Mouse (Mus musculus) megakaryocyte, embryonic 14.5 days (primary cell): ENCODE data around the gene Mapkapk2. TPM values are rescaled to one million over a fixed set of nuclear protein-coding genes. Genes with fewer than 3 reads are reported as not detected.

ENCODE experiments used
- H3K27me3 ChIP-seq: replicated peaks from 2 replicates; pipeline ENCODE3; 2012; ENCODE audit warnings: inconsistent platforms
- H3K36me3 ChIP-seq: replicated peaks from 2 replicates; pipeline ENCODE3; 2012; ENCODE audit warnings: low read length, inconsistent platforms, mixed read lengths
- H3K4me1 ChIP-seq: 2 replicates; pipeline ENCODE4 v1.6.1; 2012; ENCODE audit warnings: inconsistent platforms
- H3K4me3 ChIP-seq: replicated peaks from 2 replicates; pipeline ENCODE3; 2012; ENCODE audit warnings: moderate library complexity, mild to moderate bottlenecking, inconsistent platforms
- H3K9me3 ChIP-seq: 2 replicates; pipeline ENCODE4 v1.6.1; 2012; ENCODE audit warnings: inconsistent platforms
- FLI1 ChIP-seq: IDR thresholded peaks from 2 replicates; pipeline ENCODE4 v1.6.1; 2012; ENCODE audit warnings: low read length, inconsistent platforms, mixed read lengths
- GATA1 ChIP-seq: IDR thresholded peaks from 3 replicates; pipeline ENCODE4 v1.6.1; 2012; ENCODE audit warnings: mixed read lengths, low read length, inconsistent platforms, borderline replicate concordance
- polyA plus RNA-seq: library from polyadenylated mRNA; stranded (reverse); fragments of >175 nt; gene quantifications from 2 replicates; pipeline ENCODE4 v1.2.3, GENCODE M21; 2012; ENCODE audit warnings: low replicate concordance; ENCODE audit not compliant: insufficient read depth

The Mapkapk2 gene
- polyA plus RNA-seq, 1 experiment: 178 TPM

DNA sequence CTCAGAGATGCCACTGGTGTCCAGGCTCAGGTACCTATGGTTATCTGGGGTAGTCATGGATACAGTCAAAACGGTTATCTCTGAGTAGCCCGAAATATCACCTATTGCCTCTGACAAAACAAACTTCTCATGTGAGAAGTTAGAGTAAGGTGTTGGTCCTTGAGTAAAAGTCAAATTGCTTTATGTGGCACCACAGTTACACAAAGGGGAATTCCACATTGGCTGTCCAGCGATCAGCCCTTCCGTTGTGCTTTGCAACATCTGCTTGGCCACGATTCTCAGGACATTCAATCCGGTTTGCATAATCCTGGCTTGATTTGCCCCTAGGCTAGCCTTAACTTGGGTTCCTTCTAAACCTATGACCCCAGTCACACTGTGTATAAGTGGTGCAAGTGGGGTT lies 82.3 kb downstream of the Mapkapk2 start:
- TF ChIP-seq FLI1 (no peak), GATA1 (no peak)
- Histone ChIP-seq H3K9me3 (no peaks in the 10 kb centered on the region), H3K4me3 (no peak overlapping the region), H3K4me1 (peaks cover 49% of the 10 kb centered on the region), H3K27me3 (peaks cover 2% of the 10 kb centered on the region), H3K36me3 (no peaks in the 10 kb centered on the region)

DNA sequence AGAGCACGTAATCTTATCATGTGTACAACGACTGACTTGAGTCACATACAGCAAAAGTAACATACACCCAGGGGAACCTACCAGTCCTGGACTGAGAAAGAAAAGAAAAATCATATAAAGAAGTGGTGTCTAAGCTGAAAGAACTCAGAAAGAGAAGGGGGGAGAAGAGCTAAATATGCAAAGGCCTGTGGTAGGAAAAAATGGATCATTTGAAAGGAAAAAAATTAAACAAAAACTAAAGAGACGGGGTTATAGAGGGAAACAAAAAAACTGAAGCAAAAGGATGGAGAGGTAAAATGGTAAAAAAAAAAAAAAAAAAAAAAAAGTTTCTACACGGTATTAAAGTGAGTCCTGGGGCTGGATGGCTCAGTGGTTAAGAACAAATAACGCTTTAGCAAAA lies 83.7 kb downstream of the Mapkapk2 start:
- no peaks in the 10 kb centered on the region for H3K36me3 ChIP-seq
- no peak overlapping the region for H3K4me3 ChIP-seq
- TF ChIP-seq GATA1 (no peak), FLI1 (no peak)
- H3K27me3 ChIP-seq: no peaks in the 10 kb centered on the region
- no peaks in the 10 kb centered on the region for H3K9me3 ChIP-seq
- peaks cover 45% of the 10 kb centered on the region for H3K4me1 ChIP-seq

DNA sequence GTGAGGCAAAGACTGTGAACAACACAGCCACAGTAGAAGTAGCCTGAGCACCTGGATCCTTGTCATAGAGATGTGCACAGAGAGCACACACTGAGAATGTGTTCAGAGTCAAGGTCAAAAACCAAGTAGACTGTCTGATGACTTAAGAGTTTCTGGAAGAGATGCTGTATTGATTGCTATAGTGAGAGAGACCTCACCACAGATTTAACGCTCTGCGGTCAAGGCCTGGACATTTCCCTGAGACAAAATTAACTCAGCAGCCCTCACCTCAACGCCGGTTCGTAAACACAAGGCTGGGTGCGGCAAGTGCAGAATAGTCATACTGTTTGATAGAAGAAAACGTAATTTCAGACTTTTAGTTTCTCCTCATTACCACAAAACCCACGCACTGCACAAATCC lies 85.1 kb downstream of the Mapkapk2 start:
- H3K9me3 ChIP-seq: no peaks in the 10 kb centered on the region
- H3K4me1 ChIP-seq: peaks cover 44% of the 10 kb centered on the region
- H3K4me3 ChIP-seq: no peak overlapping the region
- H3K36me3 ChIP-seq: no peaks in the 10 kb centered on the region
- TF ChIP-seq GATA1: no peak
- TF ChIP-seq FLI1: no peak
- no peaks in the 10 kb centered on the region for H3K27me3 ChIP-seq

DNA sequence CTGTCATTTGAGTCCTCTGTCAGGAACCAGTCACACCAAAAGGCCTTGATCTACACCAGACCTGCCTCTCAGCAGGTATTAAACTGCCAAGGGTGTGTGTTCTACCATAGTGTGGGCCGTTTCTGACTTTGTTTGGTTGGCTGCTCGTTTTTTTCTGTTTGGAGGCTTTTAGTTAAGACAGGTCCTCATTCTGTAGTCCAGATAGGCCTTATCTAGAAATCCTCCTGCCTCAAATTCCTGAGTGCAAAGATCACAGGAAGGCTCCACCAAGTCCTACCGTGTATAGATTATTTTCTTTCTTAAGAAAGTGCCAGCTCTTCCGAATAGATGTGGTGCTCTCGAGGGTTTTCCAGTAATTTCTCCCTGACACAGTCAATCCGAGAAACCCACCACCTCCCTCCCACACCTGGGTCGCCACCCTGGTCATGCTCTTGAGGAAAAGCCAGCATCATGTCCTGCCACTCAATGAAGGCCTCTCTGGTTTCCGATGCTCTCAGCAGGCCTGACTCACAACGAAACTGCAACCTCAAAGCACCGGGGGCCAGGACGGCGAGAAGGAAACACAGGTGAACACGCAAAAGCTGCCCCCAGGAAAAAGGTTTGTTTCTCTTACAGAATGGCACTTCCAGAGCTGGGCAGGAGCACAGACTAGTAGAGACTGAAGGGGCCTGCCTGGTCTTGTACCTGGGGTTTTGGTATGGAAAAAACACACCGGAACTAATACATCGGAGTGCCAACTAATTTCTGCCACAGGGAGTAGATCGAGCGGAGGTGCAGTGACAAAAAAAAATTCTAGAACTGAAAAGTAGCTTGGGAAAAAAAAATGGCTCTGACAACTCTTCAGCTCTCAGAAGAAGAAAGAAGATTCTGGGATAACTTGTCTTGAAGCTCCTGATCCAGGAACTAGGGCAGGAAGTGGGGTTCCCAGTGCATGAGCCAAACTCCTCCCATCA lies 87.1 kb downstream of the Mapkapk2 start:
- Histone ChIP-seq H3K36me3 (no peaks in the 10 kb centered on the region), H3K27me3 (no peaks in the 10 kb centered on the region), H3K4me1 (peaks cover 48% of the 10 kb centered on the region), H3K4me3 (peak overlapping the region; percentile 10), H3K9me3 (peaks cover 4% of the 10 kb centered on the region; the same call in 1 of the 2 replicates)
- no peak for TF ChIP-seq GATA1
- no peak for TF ChIP-seq FLI1

DNA sequence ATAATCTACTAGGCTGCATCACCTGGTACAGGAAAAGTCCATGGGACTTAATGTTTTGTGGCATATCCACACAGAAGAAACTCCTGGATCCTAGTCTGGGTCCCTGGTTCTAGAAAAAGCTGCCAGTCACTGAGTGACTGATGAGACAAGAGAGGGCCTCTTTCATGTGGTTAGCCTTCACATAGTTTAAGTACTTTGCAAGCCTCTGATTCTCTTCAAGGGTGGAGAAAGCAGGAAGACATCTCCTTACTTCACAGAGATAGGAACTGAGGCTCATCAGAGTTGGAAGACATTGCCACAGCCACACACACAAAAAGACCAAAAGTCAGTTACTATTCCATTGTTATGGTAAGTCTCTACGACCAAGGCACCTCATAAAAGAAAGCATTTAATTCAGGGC lies 91.6 kb downstream of the Mapkapk2 start:
- Histone ChIP-seq H3K36me3 (no peaks in the 10 kb centered on the region), H3K27me3 (peaks cover 5% of the 10 kb centered on the region), H3K9me3 (peaks cover 4% of the 10 kb centered on the region; the same call in 1 of the 2 replicates), H3K4me1 (peaks cover 57% of the 10 kb centered on the region), H3K4me3 (no peak overlapping the region)
- TF ChIP-seq GATA1 (no peak), FLI1 (no peak)

Other genes starting within 250 kb of the Mapkapk2 start
- gene Fcmr, start 232.2 kb downstream of the Mapkapk2 start, polyA plus RNA-seq: not detected in 2 replicates
- gene Il24, start 210.4 kb downstream of the Mapkapk2 start, polyA plus RNA-seq: not detected in 2 replicates
- not detected in 2 replicates for gene Il20, start 186.4 kb downstream of the Mapkapk2 start, polyA plus RNA-seq
- gene Il19, start 157.7 kb downstream of the Mapkapk2 start, polyA plus RNA-seq: not detected in 2 replicates
- gene Il10, start 78.0 kb downstream of the Mapkapk2 start, polyA plus RNA-seq: not detected in 2 replicates
- gene Dyrk3, start 40.5 kb upstream of the Mapkapk2 start, polyA plus RNA-seq: 6.4 and 8.0 TPM in 2 replicates
- 14.6 and 15.4 TPM in 2 replicates for gene Eif2d, start 55.4 kb upstream of the Mapkapk2 start, polyA plus RNA-seq
- gene Rassf5, start 147.4 kb upstream of the Mapkapk2 start, polyA plus RNA-seq: 2.1 and 3.0 TPM in 2 replicates
- 1.8 and 15.6 TPM in 2 replicates for gene Ikbke, start 181.8 kb upstream of the Mapkapk2 start, polyA plus RNA-seq